Mouse (Mus musculus) forebrain, embryonic 16.5 days (tissue): ENCODE measurements around the gene Hfe. TPM values are rescaled to one million over a fixed set of nuclear protein-coding genes. Genes with fewer than 3 reads are reported as not detected.
A peak's percentile ranks its signal among the peaks of the same experiment; 100 is the strongest.
"Not testable (repeated sequence)": the region's sequence is repeated elsewhere in the genome, so short reads cannot be mapped to it uniquely, and the experiment has no call there.

Experiments used
- ATAC-seq: fragments of 200-750 bp; cut with Nextera tagmentation; 2 replicates; pipeline ENCODE4 v1.8.0; 2017; ENCODE audit warnings: mild to moderate bottlenecking, moderate library complexity
- H3K27ac ChIP-seq: fragments of 300-500 bp; sonication (generic); 2 replicates; pipeline ENCODE4 v1.5.1; 2014; ENCODE audit warnings: low read length, control low read depth
- H3K27me3 ChIP-seq: fragments of 300-500 bp; sonication (generic); replicated peaks from 2 replicates; pipeline ENCODE4 v1.6.1; 2014; ENCODE audit warnings: low read length; ENCODE audit not compliant: control insufficient read depth, insufficient read depth
- H3K36me3 ChIP-seq: fragments of 300-500 bp; sonication (generic); 2 replicates; pipeline ENCODE4 v1.6.1; 2014; ENCODE audit not compliant: control insufficient read depth, insufficient read depth
- H3K4me1 ChIP-seq: fragments of 300-500 bp; sonication (generic); replicated peaks from 2 replicates; pipeline ENCODE4 v1.6.1; 2014; ENCODE audit warnings: low read length; ENCODE audit not compliant: control insufficient read depth, insufficient read depth
- H3K4me2 ChIP-seq: fragments of 300-500 bp; sonication (generic); 2 replicates; pipeline ENCODE4 v1.6.1; 2014; ENCODE audit warnings: mild to moderate bottlenecking, low read length, control low read depth
- H3K4me3 ChIP-seq: fragments of 300-500 bp; sonication (generic); replicated peaks from 2 replicates; pipeline ENCODE4 v1.5.1; 2014; ENCODE audit warnings: mild to moderate bottlenecking, low read length, control low read depth
- H3K9ac ChIP-seq: fragments of 300-500 bp; sonication (generic); replicated peaks from 2 replicates; pipeline ENCODE4 v1.6.1; 2014; ENCODE audit warnings: low read depth, low read length, control low read depth
- H3K9me3 ChIP-seq: fragments of 300-500 bp; sonication (generic); 2 replicates; pipeline ENCODE4 v1.6.1; 2016; ENCODE audit warnings: low read length; ENCODE audit not compliant: control insufficient read depth
- WGBS: fragments of 180-500 bp; shearing (Covaris S2); extraction: QIAGEN DNeasy Blood & Tissue Kit; methylation state at CpG from one replicate; pipeline ENCODE4 v1.1.7; 2014; 5-methylcytosine and 5-hydroxymethylcytosine counted together
- polyA plus RNA-seq: library from polyadenylated mRNA; unstranded; fragments of >200 nt; fragmentation: Nextera tagmentation; extraction: Ambion mirVana; gene quantifications from 2 replicates; pipeline ENCODE4 v1.2.1, GENCODE M21; 2015

Hfe gene
- polyA plus RNA-seq, 1 experiment from 2014 or later = 2.1 TPM

DNA sequence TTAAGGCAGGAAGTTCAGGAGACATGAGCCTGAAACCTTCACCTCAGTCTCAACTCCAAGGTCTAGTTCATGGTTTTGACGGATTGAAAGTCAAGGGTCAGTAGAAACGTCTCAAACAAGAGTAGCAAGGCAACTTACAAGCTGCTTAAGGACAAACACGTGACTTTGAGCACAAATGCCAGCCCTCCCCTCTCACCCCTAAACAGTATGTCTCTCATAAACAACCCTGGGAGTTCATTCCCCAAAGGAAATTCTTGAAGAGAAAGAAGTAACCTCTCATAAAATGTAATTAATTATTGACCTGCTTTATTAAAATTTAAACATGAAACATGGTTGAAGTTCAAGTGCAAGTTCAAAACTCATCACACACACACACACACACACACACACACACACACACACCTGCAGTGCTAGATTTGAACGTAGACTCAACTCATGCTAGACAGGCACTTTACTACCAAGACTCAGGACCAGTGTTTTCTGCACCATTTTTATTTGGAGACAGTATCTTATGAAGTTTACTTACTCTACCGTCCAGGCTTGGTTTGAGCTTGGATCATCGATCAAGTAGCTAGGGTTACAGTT is 16.7 kb downstream of the Hfe start:
- H3K9me3 ChIP-seq = no peaks in the 10 kb centered on the region
- H3K27me3 ChIP-seq = no peaks in the 10 kb centered on the region
- peaks cover 4% of the 10 kb centered on the region for H3K4me1 ChIP-seq
- WGBS = 95% methylated on average over 6 of the region's 6 CpGs
- H3K4me3 ChIP-seq = no peak overlapping the region
- no peak overlapping the region for H3K9ac ChIP-seq
- H3K27ac ChIP-seq = no peak overlapping the region
- no peaks in the 10 kb centered on the region for H3K36me3 ChIP-seq
- ATAC-seq = no peak
- no peak overlapping the region for H3K4me2 ChIP-seq

DNA sequence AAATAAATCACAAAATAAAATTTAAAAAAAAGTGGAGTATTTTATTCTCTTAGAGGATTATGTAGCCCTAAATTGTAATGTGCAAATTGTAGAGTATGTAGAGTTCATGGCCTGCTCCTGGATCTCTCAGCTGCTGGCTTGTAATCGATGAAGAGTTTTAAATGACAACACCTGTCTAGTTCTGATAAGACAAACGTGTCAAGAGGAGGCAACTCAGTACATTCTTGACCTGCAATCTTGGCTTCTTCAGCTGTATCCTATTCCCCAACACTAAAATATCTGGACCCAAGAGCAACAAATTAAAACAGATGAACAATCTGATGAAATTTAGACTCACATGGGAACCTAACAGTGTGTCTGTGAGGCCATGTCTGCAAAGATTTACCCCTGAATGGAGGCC is 21.2 kb downstream of the Hfe start:
- no peak for ATAC-seq
- no peak overlapping the region for H3K4me2 ChIP-seq
- no peaks in the 10 kb centered on the region for H3K27me3 ChIP-seq
- H3K27ac ChIP-seq = no peak overlapping the region
- H3K4me3 ChIP-seq = no peak overlapping the region
- peaks cover 10% of the 10 kb centered on the region for H3K4me1 ChIP-seq
- WGBS = 88% methylated on average over 2 of the region's 2 CpGs
- no peaks in the 10 kb centered on the region for H3K36me3 ChIP-seq
- H3K9ac ChIP-seq = no peak overlapping the region
- no peaks in the 10 kb centered on the region for H3K9me3 ChIP-seq

DNA sequence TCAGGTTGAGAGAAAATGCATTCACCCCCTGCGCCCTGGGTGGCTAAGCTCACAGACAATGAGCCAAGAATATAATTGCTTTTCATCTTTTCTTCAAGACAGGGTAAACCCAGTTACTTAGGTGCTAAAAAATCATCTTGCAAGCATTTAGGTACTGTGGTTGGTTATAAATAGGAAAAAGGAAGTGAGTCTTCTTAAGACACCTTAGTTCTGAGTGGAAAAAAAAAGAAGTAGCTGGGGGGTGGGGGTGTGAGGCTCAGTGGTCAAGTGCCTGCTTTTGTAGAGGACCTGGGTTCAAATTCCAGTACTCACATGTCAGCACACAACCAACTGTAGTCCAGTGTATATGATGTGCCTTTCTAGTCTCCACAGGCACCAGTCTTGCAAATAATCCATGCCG is 21.7 kb downstream of the Hfe start:
- no peaks in the 10 kb centered on the region for H3K27me3 ChIP-seq
- H3K4me2 ChIP-seq = no peak overlapping the region
- peaks cover 10% of the 10 kb centered on the region for H3K4me1 ChIP-seq
- H3K27ac ChIP-seq = no peak overlapping the region
- ATAC-seq = no peak
- H3K36me3 ChIP-seq = no peaks in the 10 kb centered on the region
- 91% methylated on average over 2 of the region's 2 CpGs for WGBS
- no peak overlapping the region for H3K9ac ChIP-seq
- H3K9me3 ChIP-seq = no peaks in the 10 kb centered on the region
- H3K4me3 ChIP-seq = no peak overlapping the region

DNA sequence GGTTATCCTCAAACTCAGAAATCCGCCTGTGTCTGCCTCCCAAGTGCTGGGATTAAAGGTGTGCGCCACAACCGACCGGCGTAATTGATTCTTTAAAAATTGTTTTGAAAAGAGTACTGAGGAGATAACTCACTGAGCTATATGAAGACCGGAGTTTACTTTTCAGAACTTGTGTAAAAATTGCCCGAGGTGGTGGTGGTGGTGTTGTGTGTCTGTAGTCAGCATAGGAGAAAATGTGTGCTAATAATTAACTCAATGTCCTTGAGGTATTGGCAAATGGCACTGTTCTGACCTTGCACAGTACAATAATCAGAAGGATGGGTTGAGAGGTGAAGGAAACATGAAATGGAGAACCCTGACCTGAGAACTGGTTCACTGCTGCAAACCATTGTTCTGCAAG is 22.7 kb downstream of the Hfe start:
- Histone ChIP-seq H3K4me3 (no peak overlapping the region), H3K27ac (no peak overlapping the region), H3K4me1 (peaks cover 13% of the 10 kb centered on the region), H3K27me3 (no peaks in the 10 kb centered on the region), H3K9me3 (no peaks in the 10 kb centered on the region), H3K9ac (no peak overlapping the region), H3K36me3 (no peaks in the 10 kb centered on the region), H3K4me2 (no peak overlapping the region)
- no peak for ATAC-seq
- WGBS = 92% methylated on average over 7 of the region's 7 CpGs

DNA sequence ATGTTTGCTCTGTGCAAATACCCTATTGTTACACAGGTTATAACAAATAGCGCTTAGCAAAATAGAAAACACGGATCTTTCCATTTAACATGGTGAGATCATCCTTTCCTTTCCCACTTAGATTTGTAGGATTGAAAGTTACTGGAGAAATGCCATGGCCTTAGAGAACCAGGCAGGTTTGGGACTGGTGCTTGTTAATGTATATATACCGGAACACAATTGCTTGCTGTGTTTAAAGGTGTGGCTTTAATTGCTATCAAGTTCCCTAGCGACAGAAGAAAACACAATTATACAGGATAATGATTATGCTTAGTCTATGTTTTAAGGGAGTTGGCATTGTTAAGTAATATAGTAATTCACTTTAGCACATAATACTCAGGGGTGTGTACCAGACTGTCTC is 23.5 kb downstream of the Hfe start:
- Histone ChIP-seq H3K4me1 (peaks cover 19% of the 10 kb centered on the region), H3K4me3 (no peak overlapping the region), H3K9me3 (no peaks in the 10 kb centered on the region), H3K9ac (no peak overlapping the region), H3K27me3 (no peaks in the 10 kb centered on the region), H3K36me3 (no peaks in the 10 kb centered on the region), H3K27ac (no peak overlapping the region), H3K4me2 (no peak overlapping the region)
- no peak for ATAC-seq
- 72% methylated on average over 4 of the region's 4 CpGs for WGBS

DNA sequence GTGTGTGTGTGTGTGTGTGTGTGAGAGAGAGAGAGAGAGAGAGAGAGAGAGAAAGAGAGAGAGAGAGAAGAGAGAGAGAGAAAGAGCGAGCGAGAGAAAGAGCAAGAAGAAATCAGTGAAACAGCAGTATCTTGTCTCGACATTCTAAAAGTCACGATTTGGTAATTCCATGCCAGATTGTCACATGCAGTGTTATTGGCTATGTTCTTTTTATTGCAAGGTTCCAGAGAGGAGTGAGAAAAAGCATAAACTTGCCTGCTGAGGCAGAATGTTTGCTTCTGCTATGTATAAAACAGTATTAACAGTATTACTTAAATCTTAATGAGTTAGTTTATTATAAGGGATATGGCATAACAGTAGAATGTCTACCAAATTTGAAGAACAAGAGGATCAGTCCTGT is 24.7 kb downstream of the Hfe start:
- H3K27me3 ChIP-seq = no peaks in the 10 kb centered on the region
- ATAC-seq = no peak
- peaks cover 19% of the 10 kb centered on the region for H3K4me1 ChIP-seq
- peak overlapping the region; percentile 88 for H3K4me2 ChIP-seq
- no peaks in the 10 kb centered on the region for H3K36me3 ChIP-seq
- no peaks in the 10 kb centered on the region for H3K9me3 ChIP-seq
- WGBS = 26% methylated on average over 4 of the region's 4 CpGs
- H3K27ac ChIP-seq = no peak overlapping the region; the same call in 1 of the 2 replicates
- peak overlapping the region; percentile 60 for H3K4me3 ChIP-seq
- peak overlapping the region; percentile 70 for H3K9ac ChIP-seq

DNA sequence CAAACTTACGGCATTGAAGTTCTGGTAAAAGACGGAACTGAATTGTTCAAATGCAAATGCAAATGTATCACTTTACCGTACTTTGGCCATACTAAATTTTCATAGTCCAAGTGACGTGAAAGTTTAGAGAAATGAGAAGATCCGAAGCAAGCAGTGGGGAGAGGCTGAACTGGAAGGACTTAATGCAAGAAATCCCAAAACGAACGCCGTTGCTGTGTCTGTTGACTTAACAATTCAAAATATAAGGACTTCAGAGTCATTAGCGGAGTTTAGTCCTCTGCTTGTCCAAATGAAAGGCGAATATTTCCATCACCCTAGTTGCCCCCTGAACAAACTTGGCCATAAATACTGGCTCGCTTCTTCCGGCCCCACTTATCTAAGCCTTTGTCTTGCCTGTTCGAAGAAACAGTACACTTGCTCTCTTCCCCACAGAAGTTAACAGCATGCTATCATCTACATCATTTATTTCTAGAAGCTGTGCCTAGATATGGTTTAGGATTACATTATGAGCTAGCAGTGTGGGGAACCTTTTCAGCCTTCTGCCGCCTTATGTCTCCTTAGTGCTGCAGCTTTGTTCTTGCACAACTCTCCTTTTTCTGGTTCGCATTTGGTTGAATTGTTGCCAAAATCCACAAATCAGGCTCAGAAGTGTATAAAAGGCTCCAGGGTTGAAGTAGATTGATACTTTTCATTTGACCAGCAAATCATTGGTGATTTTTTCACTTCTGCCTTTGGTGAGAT is 25.4 kb downstream of the Hfe start:
- Histone ChIP-seq H3K4me1 (peaks cover 19% of the 10 kb centered on the region), H3K27ac (peak overlapping the region; percentile 97), H3K9me3 (no peaks in the 10 kb centered on the region), H3K4me2 (peak overlapping the region; percentile 88), H3K27me3 (no peaks in the 10 kb centered on the region), H3K9ac (peak overlapping the region; percentile 70), H3K4me3 (peak overlapping the region; percentile 60), H3K36me3 (no peaks in the 10 kb centered on the region)
- no peak for ATAC-seq
- WGBS = 2% methylated on average over 15 of the region's 15 CpGs

DNA sequence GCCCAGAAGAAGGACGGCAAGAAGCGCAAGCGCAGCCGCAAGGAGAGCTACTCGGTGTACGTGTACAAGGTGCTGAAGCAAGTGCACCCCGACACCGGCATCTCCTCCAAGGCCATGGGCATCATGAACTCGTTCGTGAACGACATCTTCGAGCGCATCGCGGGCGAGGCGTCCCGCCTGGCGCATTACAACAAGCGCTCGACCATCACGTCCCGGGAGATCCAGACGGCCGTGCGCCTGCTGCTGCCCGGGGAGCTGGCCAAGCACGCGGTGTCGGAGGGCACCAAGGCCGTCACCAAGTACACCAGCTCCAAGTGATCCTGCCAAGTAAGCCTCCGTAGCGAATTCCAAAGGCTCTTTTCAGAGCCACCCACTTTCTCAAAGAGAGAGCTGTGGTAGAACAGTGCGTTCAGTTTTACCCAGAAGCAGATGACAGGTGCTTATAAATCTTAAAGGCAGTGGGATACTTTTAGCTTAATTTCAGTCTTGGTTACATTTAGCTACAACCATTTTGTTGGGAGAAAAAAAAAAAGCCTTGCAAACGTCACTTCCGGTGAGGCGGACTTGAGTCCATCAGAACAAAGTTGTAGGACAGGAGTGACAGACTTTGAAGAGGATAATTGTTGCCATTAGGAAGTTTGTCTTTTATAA is 26.2 kb downstream of the Hfe start:
- Histone ChIP-seq H3K4me2 (peak overlapping the region; percentile 88), H3K4me3 (peak overlapping the region; percentile 60), H3K9ac (peak overlapping the region; percentile 70), H3K27ac (peak overlapping the region; percentile 97), H3K4me1 (peaks cover 19% of the 10 kb centered on the region)
- peak; percentile 17 for ATAC-seq
- not testable (repeated sequence) for H3K27me3 ChIP-seq, H3K9me3 ChIP-seq, H3K36me3 ChIP-seq
- 0% methylated on average over 13 of the region's 37 CpGs for WGBS

DNA sequence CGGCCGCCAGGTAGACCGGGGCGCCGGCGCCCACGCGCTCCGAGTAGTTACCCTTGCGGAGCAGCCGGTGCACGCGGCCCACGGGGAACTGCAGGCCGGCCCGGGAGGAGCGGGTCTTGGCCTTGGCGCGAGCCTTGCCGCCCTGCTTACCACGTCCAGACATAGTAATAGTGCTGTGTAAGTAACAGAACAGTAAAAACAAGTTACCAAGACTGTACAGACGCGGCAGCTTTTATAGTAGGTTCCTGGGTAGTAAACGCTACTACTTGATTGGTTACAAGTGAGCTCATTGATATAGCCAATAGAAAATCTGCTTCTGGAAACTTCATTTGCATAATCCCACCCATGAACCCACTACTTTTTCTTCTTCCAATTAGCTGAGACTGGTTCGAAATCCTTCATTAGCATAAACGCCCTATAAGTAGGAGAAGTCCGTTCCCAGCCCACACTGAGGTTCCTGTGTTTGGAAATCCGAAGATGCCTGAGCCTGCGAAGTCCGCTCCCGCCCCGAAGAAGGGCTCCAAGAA is 26.8 kb downstream of the Hfe start, which contains the start of the genes Hist1h2ac and Hist1h2bc:
Hist1h2ac (minus strand) TSS at position 194 of the 527 bp plus-strand sequence.
Hist1h2bc (plus strand) TSS at position 445 of the 527 bp plus-strand sequence.
- 0% methylated on average over 26 of the region's 32 CpGs for WGBS
- peak within 1 kb of the TSS; percentile 97 for H3K27ac ChIP-seq
- H3K4me3 ChIP-seq = peak within 1 kb of the TSS; percentile 60
- peak within 1 kb of the TSS; percentile 70 for H3K9ac ChIP-seq
- no peaks in the 10 kb centered on the region for H3K36me3 ChIP-seq
- peaks cover 19% of the 10 kb centered on the region for H3K4me1 ChIP-seq
- peak; percentile 99 for ATAC-seq
- H3K4me2 ChIP-seq = peak within 1 kb of the TSS; percentile 88
- H3K9me3 ChIP-seq = no peaks in the 10 kb centered on the region
- no peaks in the 10 kb centered on the region for H3K27me3 ChIP-seq
